Mouse (Mus musculus): ENCODE data around the gene Tfip11. TPM values are rescaled to one million over a fixed set of nuclear protein-coding genes. Genes with fewer than 3 reads are reported as not detected.

The Tfip11 gene
- total RNA-seq, 1 experiment from 2014 or later, result 35.2 TPM

DNA sequence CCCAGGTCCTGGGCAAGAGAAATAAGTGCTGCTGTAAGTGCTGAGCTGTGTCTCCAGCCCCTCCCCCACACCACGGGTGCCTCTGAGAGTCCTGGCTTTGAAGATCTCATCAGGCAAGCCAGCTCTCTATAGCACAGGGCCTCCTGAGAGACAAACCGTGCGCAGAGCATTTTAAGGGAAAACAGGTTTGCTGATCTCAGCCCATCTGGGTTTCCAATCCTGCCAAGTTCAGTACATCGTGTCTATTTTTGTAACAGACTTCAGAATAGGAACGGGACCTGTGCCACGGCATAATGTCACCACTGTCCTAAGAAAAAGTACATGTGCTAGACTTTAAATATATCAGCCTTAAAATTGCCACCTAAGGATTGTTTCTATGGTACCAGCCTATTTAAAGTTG, 5.2 kb upstream of the Tfip11 start:
- DNase-seq, result no peak

DNA sequence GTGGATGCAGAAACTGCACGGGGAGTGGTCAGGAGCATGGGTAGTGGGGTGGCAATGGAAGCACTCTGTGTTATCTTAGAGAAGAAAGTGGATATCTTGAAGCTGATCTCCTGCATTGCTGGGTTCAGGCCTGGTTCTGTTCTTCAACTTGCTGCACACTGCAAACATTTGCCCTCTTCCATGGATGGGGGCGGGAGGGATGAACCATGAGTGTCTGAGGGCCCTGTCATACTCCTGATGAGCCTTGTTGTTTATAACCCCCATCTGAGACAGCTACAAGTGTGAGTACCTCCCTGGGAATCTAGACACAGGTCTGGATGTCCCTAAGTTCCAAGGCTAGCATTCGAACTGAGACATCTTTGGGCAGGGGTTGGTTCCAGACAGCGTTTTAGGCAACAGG, 4.8 kb upstream of the Tfip11 start:
- DNase-seq, result no peak

DNA sequence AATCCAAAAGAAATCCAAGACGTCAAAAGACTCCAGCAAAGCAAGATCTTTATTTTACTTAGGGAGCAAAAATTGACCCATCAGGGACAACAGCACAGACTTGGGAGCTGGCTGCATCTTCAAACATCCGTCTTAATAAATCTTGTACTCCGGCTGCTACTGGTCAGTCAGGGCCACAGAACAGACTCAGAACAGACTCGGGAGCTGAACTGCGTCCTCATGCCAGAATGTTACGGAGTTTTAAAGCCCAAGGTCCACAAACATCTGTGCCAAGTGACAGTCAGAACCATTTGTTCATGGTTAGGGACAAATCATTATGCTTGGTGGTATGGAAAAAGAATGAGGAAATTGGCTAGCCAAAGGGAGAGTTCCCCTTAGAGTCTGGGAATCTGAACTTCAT, 2.9 kb upstream of the Tfip11 start:
- DNase-seq, result peak; percentile 62

DNA sequence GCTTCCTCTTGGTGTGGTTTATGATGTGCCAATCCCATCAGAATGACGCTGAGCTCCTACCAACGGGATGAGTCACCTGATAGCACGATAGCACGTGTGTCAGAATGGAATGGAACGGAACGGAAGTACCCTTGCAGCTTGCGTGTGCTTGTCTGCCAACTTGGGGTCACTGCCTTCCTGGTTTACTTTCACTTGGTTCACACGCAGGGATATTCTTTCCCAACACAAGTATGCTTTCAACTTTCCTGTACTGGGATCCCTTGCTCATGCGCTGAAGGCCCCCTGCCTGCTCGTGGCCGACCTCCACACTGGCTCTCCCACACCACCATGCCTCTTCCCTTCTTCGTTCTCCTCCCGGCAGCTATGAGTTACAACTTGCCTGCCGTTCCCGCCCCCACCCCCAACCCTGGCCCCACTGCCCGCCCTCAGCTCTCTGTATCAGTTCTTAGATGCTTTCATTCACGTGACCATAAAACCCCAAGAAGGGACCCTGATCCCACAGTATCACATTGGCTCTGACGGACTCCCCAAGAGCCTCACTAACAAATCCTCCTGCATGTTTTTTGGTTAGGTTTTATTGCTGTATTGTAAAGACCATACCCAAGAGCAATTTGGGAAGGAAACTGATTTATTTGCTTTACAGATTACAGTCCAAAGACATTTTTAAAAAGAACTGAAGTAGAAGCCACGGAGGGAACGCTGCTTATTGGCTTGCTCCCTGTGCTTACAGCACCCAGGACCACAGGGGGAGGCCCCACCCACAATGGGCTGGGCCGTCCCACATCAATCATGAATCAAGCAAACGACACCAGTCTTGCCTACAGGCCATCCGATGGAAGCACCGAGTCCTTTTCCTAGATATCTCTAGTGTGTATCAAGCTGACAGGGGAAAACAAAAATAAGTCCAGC, 1.3 kb upstream of the Tfip11 start:
- DNase-seq, result peak; percentile 79

DNA sequence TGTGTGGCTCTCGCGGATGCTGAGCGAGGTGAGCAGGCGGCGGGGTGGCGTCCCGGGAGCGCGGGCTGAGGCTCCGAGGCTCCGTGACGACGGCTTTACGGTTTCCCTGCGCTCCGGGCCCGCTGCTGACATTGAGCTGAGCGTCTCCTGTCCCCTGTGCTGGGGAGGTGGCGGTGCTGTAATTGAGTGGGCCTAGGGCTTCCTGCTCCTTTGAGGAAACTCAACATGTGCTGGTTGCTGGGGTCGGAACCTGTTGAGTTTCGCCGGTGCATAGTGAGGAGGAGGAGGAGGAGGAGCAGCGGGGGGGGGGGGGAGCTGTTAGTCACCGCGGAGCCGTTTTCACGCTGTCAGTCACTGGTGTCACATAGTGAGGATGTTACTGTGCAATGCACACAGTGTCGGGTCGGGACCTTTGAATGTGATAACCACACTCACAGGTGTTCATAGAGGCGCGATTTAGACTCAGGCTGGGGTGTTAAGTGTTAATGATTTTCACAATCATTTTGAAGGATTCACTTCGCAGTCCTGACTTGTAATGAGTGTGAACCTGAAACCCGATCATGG, 370 bp downstream of the Tfip11 start:
- no peak for DNase-seq

DNA sequence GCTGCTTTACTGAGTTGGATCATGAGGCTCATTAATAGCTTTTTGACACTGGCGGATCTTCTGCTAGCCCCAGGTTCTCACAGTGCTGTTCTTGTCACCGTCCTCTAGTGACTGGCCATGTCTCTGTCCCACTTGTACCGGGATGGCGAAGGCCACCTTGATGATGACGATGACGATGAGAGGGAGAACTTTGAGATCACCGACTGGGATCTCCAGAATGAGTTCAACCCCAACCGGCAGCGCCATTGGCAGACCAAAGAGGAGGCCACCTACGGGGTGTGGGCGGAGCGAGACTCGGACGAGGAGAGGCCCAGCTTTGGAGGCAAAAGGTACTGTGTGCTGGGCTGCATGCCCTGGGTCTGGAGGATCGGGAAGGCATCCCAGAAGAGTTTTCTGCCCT, 1.7 kb downstream of the Tfip11 start:
- no peak for DNase-seq

DNA sequence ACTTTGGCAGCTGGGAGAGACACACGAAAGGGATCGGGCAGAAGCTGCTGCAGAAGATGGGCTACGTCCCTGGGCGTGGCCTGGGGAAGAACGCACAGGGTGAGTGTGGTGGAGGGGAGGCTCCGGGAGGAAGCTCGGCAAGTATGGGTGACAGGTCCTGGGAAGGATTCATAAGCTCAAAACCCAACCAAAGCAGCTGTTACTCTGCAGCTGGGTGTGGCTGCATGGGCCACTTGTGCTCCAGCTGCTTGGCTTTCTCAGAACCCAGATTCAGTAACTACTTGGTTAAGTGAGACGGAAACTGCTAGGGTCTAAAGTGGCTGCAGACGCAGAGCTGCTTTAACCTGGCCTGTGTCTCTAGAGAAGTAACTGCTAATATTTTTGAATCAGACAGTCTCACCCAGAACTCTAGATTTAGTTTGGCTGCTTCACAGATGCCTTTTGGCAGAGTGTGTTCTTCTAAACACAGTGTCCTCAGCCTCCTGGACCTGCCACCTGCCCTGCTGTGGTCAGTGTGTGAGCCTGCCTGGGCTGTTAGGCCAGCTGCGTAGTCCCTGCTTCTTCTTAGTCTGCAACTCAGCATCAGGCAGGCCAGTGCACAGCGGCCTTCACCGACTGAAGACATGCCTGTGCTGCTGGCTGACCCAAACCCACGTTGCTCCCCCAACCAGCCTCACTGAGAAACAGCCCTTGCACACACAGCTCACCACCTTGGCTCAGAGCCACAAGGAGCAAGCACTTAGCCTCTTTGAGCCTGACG, 3.8 kb downstream of the Tfip11 start:
- DNase-seq, result no peak

DNA sequence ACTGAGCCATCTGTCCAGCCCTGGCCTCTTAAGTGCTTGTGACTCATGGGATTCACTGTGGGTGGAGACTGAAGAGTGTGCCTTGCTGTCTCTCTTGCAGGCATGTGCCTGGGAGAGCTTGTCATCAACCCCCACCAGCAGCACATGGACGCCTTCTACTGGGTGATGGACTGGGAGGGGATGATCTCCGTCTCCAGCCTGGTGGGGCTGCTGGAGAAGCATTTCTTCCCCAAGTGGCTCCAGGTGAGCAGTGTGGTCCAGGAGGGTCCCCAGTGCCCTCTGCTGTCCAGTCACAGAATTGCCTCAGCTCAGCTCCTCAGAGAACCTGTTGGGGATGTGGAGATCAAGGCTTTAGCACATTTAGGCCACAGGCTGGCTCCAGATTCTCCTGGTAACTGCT, 9.3 kb downstream of the Tfip11 start:
- DNase-seq, result peak; percentile 66

DNA sequence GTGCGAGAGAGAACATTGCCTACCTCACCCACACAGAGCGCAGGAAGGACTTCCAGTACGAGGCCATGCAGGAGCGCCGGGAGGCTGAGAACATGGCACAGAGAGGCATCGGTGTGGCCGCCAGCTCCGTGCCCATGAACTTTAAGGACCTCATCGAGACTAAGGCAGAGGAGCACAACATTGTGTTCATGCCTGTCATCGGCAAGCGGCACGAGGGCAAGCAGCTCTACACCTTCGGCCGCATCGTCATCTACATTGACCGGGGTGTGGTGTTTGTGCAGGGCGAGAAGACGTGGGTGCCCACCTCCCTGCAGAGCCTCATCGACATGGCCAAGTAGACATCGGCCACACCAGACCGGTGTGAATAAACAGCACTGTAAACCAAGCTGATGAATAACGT, 10.8 kb downstream of the Tfip11 start:
- DNase-seq, result no peak

DNA sequence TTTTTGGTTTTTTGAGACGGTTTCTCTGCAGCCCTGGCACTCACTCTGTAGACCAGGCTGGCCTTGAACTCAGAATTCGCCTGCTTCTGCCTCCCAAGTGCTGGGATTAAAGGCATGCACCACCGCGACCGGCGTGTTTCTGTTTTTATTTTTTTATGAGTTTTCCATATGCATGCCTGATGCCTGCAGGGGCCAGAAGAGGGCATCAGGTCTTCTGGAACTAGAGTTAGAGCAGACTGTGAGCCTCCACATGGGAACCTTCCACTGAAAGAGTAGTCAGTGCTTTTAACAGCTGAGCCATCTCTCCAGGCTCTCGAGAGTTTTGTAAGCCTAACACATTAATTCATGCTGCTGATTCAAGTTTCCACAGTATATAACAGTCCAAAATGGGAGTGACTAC, 13.1 kb downstream of the Tfip11 start:
- no peak for DNase-seq

DNA sequence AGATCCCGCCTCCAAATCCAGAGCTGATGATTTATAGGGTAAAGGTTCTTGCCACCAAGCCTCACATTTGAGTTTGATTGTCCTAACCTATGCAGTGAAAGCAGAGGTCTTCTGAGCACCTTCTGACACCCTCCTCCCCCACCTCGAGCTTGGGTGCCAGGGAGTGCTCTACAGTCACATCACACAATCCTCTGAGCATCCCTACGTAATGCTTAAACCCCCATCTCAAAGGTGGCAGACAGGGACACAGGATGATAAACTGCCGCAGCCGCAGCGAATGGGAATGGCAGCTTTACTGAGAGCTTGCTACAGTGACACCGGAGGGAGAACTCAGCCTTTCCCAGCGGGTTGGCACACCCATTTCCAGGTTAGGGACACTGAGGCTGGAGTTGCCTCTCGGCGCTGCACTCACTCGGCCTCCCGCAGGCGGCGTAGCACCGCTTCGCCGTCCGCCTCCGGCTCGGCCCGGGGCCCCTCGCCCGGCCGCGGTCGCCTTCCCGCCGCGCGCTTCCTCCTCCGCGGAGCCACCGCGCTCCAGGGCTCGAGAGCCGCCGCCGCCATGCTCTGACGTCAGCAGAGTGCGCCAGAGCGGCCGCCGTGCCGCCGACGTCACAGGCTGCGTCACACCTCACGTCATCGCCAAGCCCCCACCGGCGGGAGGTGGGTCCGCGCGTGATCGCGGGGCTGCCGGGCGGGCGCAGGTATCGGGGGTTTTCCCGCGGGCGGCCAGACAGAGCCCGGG, 16.5 kb downstream of the Tfip11 start, which contains the start of the genes Srrd and Hps4:
Gene Srrd, minus strand, starts transcription at position 578 of the 742 bp plus-strand sequence.
Gene Hps4, plus strand, starts transcription at position 621 of the 742 bp plus-strand sequence.
- DNase-seq, result peak; percentile 92

DNA sequence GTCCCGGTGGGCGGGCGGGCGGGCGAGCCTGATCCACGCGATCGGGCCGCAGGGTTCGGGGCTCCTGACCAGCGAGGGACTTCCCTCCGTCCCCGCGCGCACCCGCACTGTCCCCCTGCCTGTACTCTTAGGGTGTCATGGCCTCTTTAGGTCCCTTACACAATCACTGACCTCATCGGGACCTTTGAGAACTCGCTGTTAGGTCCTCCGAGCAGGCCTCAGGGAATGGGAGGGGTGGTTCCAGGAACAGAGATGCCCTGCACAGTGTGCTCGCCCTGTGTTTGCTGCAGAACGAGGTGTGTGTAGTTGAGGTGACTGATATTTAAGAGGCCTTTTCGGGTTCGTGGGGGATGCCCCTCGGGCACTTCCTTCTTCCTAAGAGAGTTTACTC, 17.0 kb downstream of the Tfip11 start:
- peak; percentile 79 for DNase-seq

DNA sequence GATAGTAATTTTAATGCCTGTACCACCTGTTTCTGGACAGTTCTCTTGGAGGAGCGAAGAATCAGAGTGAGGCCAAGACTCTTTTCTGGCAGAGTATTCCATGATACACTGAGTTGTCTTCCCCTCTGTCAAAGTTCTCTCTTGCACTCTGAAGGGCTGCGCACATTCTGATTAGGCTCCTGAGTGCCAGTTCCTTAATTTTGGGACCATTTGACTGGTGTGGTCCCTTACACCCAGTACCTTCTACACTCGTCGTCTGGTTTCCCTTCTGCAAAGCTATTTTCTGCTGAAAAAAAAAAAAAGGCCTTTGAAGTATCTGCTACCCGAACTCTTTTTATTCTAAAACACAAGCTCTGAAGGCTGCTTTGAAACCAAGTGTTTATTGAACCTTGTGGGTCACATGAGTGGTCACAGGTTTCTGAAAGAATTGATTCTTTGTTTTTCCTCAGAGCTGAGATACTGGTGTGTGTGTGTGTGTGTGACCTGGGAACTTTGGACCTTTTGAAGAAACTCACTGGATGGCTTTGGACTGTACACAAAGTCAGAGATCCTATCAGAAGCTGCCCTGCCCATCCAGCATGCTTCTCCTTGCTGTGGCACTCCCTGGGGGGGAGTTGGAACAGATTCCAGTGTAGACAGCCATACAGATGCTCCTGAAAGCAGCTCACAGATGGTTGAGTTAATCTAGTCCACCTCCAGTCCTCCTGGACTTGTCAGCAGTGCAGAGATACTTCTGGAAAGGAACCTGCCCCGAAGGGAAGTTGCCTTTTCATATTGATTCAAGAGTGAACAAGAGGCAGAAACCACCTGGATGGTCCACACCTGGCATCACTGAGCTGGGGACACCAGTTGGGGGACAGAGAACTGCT, 18.2 kb downstream of the Tfip11 start:
- no peak for DNase-seq

DNA sequence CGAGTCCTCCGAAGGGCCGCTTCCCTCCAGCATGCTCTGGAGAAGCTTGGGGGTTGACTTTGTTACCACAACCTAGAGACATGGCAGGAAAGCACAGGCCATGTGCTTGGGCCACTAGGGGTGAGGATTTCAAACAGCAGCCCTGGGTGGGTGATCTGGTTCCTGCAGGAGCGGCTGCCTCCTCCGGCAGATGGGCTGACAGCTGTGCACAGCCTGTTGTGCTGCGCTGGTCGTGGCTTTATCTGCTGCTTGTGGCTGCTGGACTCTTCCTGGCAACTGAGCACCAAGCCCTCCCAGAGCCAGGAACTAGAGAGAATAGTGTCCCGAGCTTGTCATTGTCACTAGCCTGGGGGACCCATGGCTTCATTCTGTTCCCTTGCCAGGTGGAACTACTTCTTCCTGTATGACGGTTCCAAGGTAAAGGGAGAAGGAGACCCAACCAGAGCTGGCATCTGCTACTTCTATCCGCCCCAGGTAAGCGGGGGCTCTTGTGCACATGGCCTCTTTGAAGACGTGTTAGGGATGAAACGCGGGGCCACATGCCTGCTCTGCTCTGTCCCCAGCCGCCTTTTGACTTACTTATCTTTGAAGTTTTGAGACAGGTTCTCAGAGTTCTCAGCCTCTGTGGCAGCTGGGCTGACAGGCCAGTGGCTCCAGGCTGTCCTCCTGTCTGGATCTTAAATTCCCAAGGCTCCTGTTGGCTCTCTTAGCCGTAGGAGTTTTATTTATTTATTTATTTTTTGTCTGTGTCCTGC, 20.2 kb downstream of the Tfip11 start:
- no peak for DNase-seq

DNA sequence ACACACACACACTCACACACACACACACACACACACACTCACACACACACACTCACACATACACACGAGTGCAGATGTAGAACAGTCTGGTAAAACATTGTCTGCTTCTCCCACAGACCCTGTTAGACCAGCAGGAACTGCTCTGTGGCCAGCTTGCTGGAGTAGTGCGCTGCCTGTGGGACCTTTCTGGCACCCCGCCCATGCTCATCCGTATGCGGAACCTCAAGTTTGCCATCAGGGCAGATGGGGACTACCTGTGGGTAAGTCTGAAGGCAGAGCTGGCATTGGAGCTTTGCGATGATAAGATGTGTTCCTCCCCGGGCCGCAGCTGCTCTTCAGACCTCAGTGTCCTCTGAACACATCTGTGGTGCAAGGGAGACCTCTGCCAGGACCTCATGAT, 23.0 kb downstream of the Tfip11 start:
- no peak for DNase-seq

DNA sequence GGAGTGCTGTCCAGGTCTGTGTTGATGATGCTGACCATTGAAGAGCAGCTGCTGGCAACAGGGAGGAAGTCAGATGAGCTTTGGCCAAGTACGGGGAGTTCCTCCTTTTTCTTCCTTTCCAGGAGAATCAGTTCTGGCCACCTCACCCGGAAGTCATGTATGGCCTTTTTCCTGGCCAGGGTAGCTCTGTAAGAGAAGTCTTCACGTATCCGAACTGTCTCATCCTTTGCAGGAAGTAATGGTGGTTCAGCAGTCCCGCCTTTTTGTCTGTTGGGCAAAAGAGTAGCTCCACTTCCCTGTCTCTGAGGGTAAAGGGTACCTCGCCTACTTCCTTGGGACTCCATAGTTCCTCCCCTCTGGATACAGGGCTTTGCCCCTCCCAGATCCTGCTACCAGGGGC, 29.3 kb downstream of the Tfip11 start:
- no peak for DNase-seq

DNA sequence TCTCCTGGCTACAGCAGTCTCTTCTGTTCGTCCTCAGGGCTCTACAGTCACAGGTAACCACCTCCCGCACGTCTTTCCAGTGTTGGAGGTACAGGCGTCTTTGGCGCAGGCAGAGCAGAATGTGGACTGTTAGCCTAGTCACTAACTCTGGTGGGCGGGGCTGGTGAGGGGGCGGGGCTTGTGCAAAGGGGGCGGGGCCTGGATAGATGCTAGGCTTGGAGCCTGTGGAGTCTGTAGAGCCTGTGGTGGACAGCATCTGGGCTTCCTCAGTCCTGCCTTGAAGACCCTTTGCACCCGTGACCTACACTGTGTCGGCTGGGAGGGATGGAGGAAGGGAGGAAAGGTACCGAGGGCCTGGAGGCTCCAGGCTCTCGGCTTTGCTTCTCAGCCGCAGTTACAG, 29.8 kb downstream of the Tfip11 start, which contains the start of gene Gm6583:
Gene Gm6583, minus strand, starts transcription at position 124 of the 400 bp plus-strand sequence.
- peak; percentile 35 for DNase-seq

DNA sequence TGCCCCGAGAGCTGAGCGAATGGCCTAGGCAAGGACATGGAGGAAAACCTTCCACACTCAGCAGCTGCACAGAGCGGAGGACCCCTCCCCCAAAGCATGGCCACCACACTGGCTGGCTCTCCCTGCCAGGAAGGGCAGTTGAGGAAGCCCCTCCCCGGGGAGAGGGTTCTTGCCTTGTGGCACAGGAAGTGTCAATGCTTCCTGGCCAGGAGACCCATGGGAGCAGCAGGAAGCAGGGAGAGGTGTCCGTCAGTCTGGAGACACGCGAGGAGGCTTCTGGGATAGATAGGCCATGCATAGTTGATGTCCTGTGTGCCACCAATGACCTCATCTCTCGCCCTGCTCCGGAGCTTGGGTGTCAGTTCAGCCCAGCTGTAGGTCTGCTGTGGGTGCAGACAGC, 30.2 kb downstream of the Tfip11 start:
- DNase-seq, result no peak

DNA sequence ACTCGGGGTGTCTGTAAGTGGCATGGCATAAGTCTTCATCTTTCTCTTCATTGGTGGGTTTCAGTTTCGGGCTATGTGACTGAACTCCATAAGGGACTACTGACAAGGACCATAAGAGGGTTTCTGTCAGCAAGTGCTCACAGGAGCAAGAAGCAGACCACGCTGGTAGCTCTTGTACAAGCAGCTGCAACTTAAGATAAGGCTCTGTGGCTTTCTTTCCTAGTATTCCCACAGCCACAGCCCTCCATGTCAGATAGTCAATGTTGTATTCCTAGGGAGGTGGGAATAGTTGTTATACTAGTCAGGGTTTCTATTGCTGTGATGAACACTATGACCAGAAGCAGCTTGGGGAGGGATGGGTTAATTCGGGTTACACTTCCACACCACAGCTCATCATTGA, 33.4 kb downstream of the Tfip11 start:
- no peak for DNase-seq

DNA sequence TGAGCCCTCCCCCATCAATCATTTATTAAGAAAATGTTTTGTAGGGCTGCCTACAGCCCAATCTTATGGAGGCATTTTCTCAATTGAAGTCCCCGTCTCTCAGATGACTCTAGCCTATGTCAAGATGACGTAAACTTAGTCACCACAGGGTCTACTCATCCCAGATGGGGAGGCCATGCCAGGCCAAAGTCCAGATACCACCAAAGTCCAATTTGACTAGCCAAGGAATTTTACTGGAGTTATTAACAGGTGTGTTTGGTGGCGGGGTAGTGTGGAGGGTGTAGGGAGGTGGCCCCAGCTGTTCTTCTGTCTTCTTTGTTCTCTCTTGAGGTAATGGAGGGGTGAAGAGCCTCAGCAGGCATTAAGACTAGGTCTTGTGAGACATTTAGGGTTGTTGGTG, 33.9 kb downstream of the Tfip11 start:
- DNase-seq, result no peak

All from adrenal gland, postnatal 14 days (tissue).